Mouse (Mus musculus): Measurements from ENCODE around the gene Fkbp6. TPM values are rescaled to one million over a fixed set of nuclear protein-coding genes. Genes with fewer than 3 reads are reported as not detected.

Gene Fkbp6
- not detected in 2 replicates for polyA plus RNA-seq (2015; fragmentation: Nextera tagmentation; extraction: Ambion mirVana)

DNA sequence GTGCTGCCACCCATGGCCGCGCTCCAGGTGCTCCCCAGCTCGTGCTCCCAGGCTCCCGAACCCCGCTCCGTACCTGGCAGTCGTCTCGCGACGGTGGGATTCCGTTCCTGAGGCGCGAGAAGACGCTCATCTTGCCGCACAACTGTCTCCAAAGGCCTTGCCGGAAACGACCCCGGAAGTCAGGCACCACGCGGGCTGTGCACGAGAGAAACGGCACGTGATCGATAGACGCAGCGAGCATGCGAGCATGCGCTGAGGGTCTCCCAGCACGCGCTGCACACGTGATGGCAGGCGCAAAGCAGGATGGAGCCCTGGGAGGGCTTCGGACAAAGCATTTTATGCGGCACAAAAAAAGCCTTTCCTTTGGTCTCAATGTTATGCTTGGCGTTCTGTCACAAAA, at the start of gene Fkbp6:
Gene Fkbp6, minus strand, starts transcription at position 183 of the 400 bp plus-strand sequence.
- Histone ChIP-seq H3K9ac (replicated peaks; ENCODE audit: low read depth) (no peak within 1 kb of the TSS), H3K27ac (ENCODE audit: low read length) (no peak within 1 kb of the TSS), H3K9me3 (ENCODE audit: low read length) (no peaks in the 10 kb centered on the region), H3K4me3 (ENCODE audit: low read depth, low read length) (no peak within 1 kb of the TSS), H3K27me3 (replicated peaks; ENCODE audit: insufficient read depth, low read length) (no peaks in the 10 kb centered on the region), H3K36me3 (ENCODE audit: insufficient read depth, low read length) (no peaks in the 10 kb centered on the region), H3K4me1 (ENCODE audit: insufficient read depth, low read depth, low read length) (no peaks in the 10 kb centered on the region), H3K4me2 (replicated peaks; ENCODE audit: low read depth, low read length) (no peak within 1 kb of the TSS)
- WGBS, result 91% methylated on average over 35 of the region's 35 CpGs
- no peak for ATAC-seq
- DNase-seq (ENCODE audit: low spot score), result no peak
- no peak for TF ChIP-seq CTCF (IDR thresholded peaks at IDR 0.05)
- no peak for TF ChIP-seq EP300 (IDR thresholded peaks at IDR 0.05)

GRCm38 (mm10) chr5:135399382-135399781, 49.5 kb upstream of the Fkbp6 start:
- DNase-seq (ENCODE audit: low spot score) (no peak), ATAC-seq (no peak)
- Histone ChIP-seq H3K9me3 (ENCODE audit: low read length) (no peaks in the 10 kb centered on the region), H3K4me3 (ENCODE audit: low read depth, low read length) (no peak overlapping the region), H3K4me2 (replicated peaks; ENCODE audit: low read depth, low read length) (no peak overlapping the region), H3K36me3 (ENCODE audit: insufficient read depth, low read length) (no peaks in the 10 kb centered on the region), H3K4me1 (ENCODE audit: insufficient read depth, low read depth, low read length) (0 out of 2 replicates have a peak, but pooled peaks cover 4% of the 10 kb centered on the region), H3K27ac (ENCODE audit: low read length) (no peak overlapping the region), H3K27me3 (replicated peaks; ENCODE audit: insufficient read depth, low read length) (no peaks in the 10 kb centered on the region), H3K9ac (replicated peaks; ENCODE audit: low read depth) (no peak overlapping the region)
- 44% methylated on average over 6 of the region's 6 CpGs for WGBS
- TF ChIP-seq EP300 (IDR thresholded peaks at IDR 0.05) (no peak), CTCF (IDR thresholded peaks at IDR 0.05) (no peak)

DNA sequence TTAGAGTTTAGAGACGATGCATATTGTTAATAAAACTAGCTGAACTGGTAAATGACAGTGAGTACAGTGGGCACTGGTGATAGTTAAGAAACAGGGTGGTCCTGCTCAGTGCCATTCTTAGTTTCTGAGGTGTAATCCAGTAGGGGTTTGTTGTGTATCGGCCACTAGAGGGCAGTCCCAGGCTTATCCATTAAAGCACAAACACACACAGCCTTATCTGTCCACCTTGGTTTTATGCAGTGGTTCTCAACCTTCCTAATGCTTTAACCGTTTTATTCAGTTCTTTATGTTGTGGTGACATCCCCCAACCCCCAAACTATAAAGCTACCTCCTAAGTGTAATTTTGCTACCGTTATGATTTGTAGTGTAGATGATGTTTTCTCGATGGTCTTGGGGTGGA, 46.0 kb upstream of the Fkbp6 start:
- Histone ChIP-seq H3K9me3 (ENCODE audit: low read length) (no peaks in the 10 kb centered on the region), H3K36me3 (ENCODE audit: insufficient read depth, low read length) (peaks cover 12% of the 10 kb centered on the region; the same call in 1 of the 2 replicates), H3K27me3 (replicated peaks; ENCODE audit: insufficient read depth, low read length) (no peaks in the 10 kb centered on the region), H3K4me3 (ENCODE audit: low read depth, low read length) (no peak overlapping the region), H3K27ac (ENCODE audit: low read length) (no peak overlapping the region), H3K4me2 (replicated peaks; ENCODE audit: low read depth, low read length) (no peak overlapping the region), H3K9ac (replicated peaks; ENCODE audit: low read depth) (no peak overlapping the region), H3K4me1 (ENCODE audit: insufficient read depth, low read depth, low read length) (peaks cover 12% of the 10 kb centered on the region; the same call in 1 of the 2 replicates)
- ATAC-seq, result no peak
- TF ChIP-seq CTCF (IDR thresholded peaks at IDR 0.05) (peak; percentile 74), EP300 (IDR thresholded peaks at IDR 0.05) (no peak)
- WGBS, result 42% methylated on average over 5 of the region's 5 CpGs
- DNase-seq (ENCODE audit: low spot score), result peak; percentile 61

DNA sequence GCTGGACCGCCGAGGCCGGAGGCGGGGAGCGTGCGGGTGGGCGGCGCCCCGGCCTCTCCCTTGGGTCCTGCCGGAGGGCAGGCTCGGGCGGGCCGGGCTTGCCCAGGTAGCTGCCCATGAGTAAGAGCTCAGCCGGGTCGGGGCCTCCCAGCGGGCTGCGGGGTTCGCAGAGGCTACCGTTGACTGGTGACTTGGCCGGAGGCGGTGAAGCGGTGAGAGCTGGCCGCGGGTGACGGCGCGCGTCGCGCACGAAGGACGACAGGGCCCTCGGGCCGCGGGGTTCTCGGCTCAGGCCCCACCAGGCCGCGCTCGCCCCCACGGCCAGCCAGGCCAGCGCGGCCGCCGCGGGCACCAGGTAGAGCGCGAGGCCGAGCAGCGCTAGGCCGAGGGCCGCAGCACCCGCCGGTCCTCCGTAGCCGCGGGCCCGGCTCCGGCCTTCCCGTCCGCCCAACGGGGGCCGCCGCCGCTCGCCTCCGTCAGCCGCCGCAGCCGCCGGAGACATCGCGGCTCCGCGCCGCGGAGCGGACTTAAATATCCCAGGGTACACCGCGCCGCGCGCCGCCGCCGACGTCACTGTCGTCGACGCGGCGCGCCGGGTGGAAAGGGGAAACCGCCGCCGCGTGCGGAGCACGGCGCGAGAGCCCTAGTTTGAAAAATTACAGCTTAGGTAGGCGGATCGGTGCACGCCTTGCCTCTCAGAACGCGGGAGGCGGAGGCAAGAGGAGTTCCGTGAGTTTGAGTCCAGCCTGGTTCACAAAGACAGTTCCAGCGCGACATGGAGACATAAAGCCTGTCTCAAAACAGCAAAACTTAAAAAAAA, 44.4 kb upstream of the Fkbp6 start, which contains the start of gene Pom121:
Gene Pom121, minus strand, starts transcription at position 543 of the 820 bp plus-strand sequence.
- peaks cover 12% of the 10 kb centered on the region; the same call in 1 of the 2 replicates for H3K4me1 ChIP-seq (ENCODE audit: insufficient read depth, low read depth, low read length)
- ATAC-seq (peak; percentile 96), DNase-seq (ENCODE audit: low spot score) (peak; percentile 93)
- TF ChIP-seq CTCF (IDR thresholded peaks at IDR 0.05) (no peak), EP300 (IDR thresholded peaks at IDR 0.05) (no peak)
- peak within 1 kb of the TSS; percentile 93 for H3K9ac ChIP-seq (replicated peaks; ENCODE audit: low read depth)
- WGBS, result 2% methylated on average over 60 of the region's 110 CpGs
- peak within 1 kb of the TSS; percentile 95 for H3K4me2 ChIP-seq (replicated peaks; ENCODE audit: low read depth, low read length)
- H3K4me3 ChIP-seq (ENCODE audit: low read depth, low read length), result peak within 1 kb of the TSS; percentile 85
- H3K9me3 ChIP-seq (ENCODE audit: low read length), result no peaks in the 10 kb centered on the region
- no peaks in the 10 kb centered on the region for H3K27me3 ChIP-seq (replicated peaks; ENCODE audit: insufficient read depth, low read length)
- peak within 1 kb of the TSS; percentile 90 for H3K27ac ChIP-seq (ENCODE audit: low read length)
- peaks cover 21% of the 10 kb centered on the region; the same call in 1 of the 2 replicates for H3K36me3 ChIP-seq (ENCODE audit: insufficient read depth, low read length)

- no peak overlapping the region for H3K4me3 ChIP-seq (ENCODE audit: low read depth, low read length)
- no peak overlapping the region for H3K4me2 ChIP-seq (replicated peaks; ENCODE audit: low read depth, low read length)
- H3K27me3 ChIP-seq (replicated peaks; ENCODE audit: insufficient read depth, low read length), result no peaks in the 10 kb centered on the region
- DNase-seq (ENCODE audit: low spot score) (no peak), ATAC-seq (no peak)
- H3K27ac ChIP-seq (ENCODE audit: low read length), result no peak overlapping the region
- TF ChIP-seq EP300 (IDR thresholded peaks at IDR 0.05) (no peak), CTCF (IDR thresholded peaks at IDR 0.05) (no peak)
- no peaks in the 10 kb centered on the region for H3K9me3 ChIP-seq (ENCODE audit: low read length)
- H3K4me1 ChIP-seq (ENCODE audit: insufficient read depth, low read depth, low read length), result no peaks in the 10 kb centered on the region
- WGBS, result 86% methylated on average over 10 of the region's 10 CpGs
- no peak overlapping the region for H3K9ac ChIP-seq (replicated peaks; ENCODE audit: low read depth)
- peaks cover 68% of the 10 kb centered on the region for H3K36me3 ChIP-seq (ENCODE audit: insufficient read depth, low read length)
Measured at GRCm38 (mm10) chr5:135383771-135384170, 33.9 kb upstream of the Fkbp6 start.

GRCm38 (mm10) chr5:135382746-135383145, 32.9 kb upstream of the Fkbp6 start:
- DNase-seq (ENCODE audit: low spot score) (no peak), ATAC-seq (no peak)
- Histone ChIP-seq H3K9me3 (ENCODE audit: low read length) (no peaks in the 10 kb centered on the region), H3K4me1 (ENCODE audit: insufficient read depth, low read depth, low read length) (no peaks in the 10 kb centered on the region), H3K4me3 (ENCODE audit: low read depth, low read length) (no peak overlapping the region), H3K27ac (ENCODE audit: low read length) (no peak overlapping the region), H3K27me3 (replicated peaks; ENCODE audit: insufficient read depth, low read length) (no peaks in the 10 kb centered on the region), H3K36me3 (ENCODE audit: insufficient read depth, low read length) (peaks cover 78% of the 10 kb centered on the region), H3K4me2 (replicated peaks; ENCODE audit: low read depth, low read length) (no peak overlapping the region), H3K9ac (replicated peaks; ENCODE audit: low read depth) (no peak overlapping the region)
- TF ChIP-seq EP300 (IDR thresholded peaks at IDR 0.05) (no peak), CTCF (IDR thresholded peaks at IDR 0.05) (no peak)
- 82% methylated on average over 7 of the region's 7 CpGs for WGBS
